Mouse (Mus musculus) heart, postnatal 0 days (tissue): ENCODE results near the gene Pfpl. TPM values are rescaled to one million over a fixed set of nuclear protein-coding genes. Genes with fewer than 3 reads are reported as not detected.

Source experiments
- ATAC-seq: fragments of 200-750 bp; cut with Nextera tagmentation; 2 replicates; pipeline ENCODE4 v1.8.0; 2017; ENCODE audit warnings: low read depth, moderate number of reproducible peaks, moderate library complexity; ENCODE audit not compliant: insufficient read depth
- DNase-seq: peaks from one replicate; pipeline ENCODE4 v3.0.0-alpha.2; 2016; ENCODE audit warnings: low spot score
- H3K27ac ChIP-seq: fragments of 300-500 bp; sonication (generic); 2 replicates; pipeline ENCODE4 v1.5.1; 2014; ENCODE audit warnings: low read depth, mild to moderate bottlenecking
- H3K27me3 ChIP-seq: fragments of 300-500 bp; sonication (generic); 2 replicates; pipeline ENCODE4 v1.6.1; 2014; ENCODE audit warnings: low read length, mixed read lengths; ENCODE audit not compliant: control insufficient read depth, insufficient read depth
- H3K36me3 ChIP-seq: fragments of 300-500 bp; sonication (generic); replicated peaks from 2 replicates; pipeline ENCODE4 v1.6.1; 2014; ENCODE audit warnings: low read length, mixed read lengths; ENCODE audit not compliant: control insufficient read depth, insufficient read depth
- H3K4me1 ChIP-seq: fragments of 300-500 bp; sonication (generic); 2 replicates; pipeline ENCODE4 v1.6.1; 2014; ENCODE audit warnings: antibody characterized with exemption; ENCODE audit not compliant: control insufficient read depth, insufficient read depth
- H3K4me2 ChIP-seq: fragments of 300-500 bp; sonication (generic); 2 replicates; pipeline ENCODE4 v1.6.1; 2014; ENCODE audit warnings: low read depth, mild to moderate bottlenecking, low read length, moderate library complexity
- H3K4me3 ChIP-seq: fragments of 300-500 bp; sonication (generic); 2 replicates; pipeline ENCODE4 v1.5.1; 2014; ENCODE audit warnings: low read depth, low read length
- H3K9ac ChIP-seq: fragments of 300-500 bp; sonication (generic); replicated peaks from 2 replicates; pipeline ENCODE4 v1.6.1; 2014; ENCODE audit warnings: low read depth, low read length, mixed read lengths
- H3K9me3 ChIP-seq: fragments of 300-500 bp; sonication (generic); replicated peaks from 2 replicates; pipeline ENCODE4 v1.6.1; 2016; ENCODE audit warnings: low read length; ENCODE audit not compliant: control insufficient read depth
- CTCF ChIP-seq: IDR thresholded peaks from 2 replicates; pipeline ENCODE4 v1.5.1; 2016; ENCODE audit warnings: antibody characterized with exemption, control low read depth, low read depth
- EP300 ChIP-seq: IDR thresholded peaks from 2 replicates; pipeline ENCODE4 v1.6.1; 2016; ENCODE audit warnings: antibody characterized with exemption, low read depth
- WGBS: fragments of 180-500 bp; shearing (Covaris S2); extraction: QIAGEN DNeasy Blood & Tissue Kit; methylation state at CpG from one replicate; pipeline ENCODE4 v1.1.7; 2014; 5-methylcytosine and 5-hydroxymethylcytosine counted together
- polyA plus RNA-seq: library from polyadenylated mRNA; unstranded; fragments of >200 nt; fragmentation: Nextera tagmentation; extraction: Ambion mirVana; gene quantifications from 2 replicates; pipeline ENCODE4 v1.2.1, GENCODE M21; 2015
- total RNA-seq: library from RNA; depleted of rRNA; stranded (reverse); fragments of >200 nt; gene quantifications from 2 replicates; pipeline ENCODE4 v1.2.3, GENCODE M21; 2014; ENCODE audit warnings: low replicate concordance; rRNA removed

The Pfpl gene
- total and polyA plus RNA-seq, 2 experiments from 2014 or later: not detected

DNA sequence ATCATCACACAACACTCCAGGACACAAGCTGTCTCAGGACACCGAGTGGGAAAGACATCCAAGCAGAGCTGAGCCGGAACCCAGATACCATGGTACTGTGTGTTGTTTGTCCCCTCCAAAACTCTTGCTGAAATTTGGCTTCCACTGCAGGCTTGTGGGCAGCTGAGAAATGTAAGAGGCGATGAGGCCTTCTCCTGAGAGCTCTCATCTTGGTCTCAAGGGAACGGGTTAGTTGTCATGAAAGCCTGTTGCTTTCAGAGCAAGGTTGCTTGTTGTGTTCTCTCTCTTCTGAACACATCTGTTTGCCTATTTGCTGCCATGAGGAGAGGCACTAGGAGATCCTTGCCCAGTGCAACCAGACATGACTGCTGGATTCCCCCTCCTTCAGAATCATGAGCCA, 46.2 kb downstream of the Pfpl start:
- no peak overlapping the region for H3K27ac ChIP-seq
- DNase-seq: no peak
- WGBS: 79% methylated on average over 4 of the region's 4 CpGs
- peaks cover 4% of the 10 kb centered on the region for H3K4me1 ChIP-seq
- no peak overlapping the region for H3K4me2 ChIP-seq
- H3K9me3 ChIP-seq: no peaks in the 10 kb centered on the region
- TF ChIP-seq EP300: no peak
- no peak for TF ChIP-seq CTCF
- no peak for ATAC-seq
- H3K4me3 ChIP-seq: no peak overlapping the region
- no peak overlapping the region for H3K9ac ChIP-seq
- H3K27me3 ChIP-seq: no peaks in the 10 kb centered on the region
- H3K36me3 ChIP-seq: no peaks in the 10 kb centered on the region

DNA sequence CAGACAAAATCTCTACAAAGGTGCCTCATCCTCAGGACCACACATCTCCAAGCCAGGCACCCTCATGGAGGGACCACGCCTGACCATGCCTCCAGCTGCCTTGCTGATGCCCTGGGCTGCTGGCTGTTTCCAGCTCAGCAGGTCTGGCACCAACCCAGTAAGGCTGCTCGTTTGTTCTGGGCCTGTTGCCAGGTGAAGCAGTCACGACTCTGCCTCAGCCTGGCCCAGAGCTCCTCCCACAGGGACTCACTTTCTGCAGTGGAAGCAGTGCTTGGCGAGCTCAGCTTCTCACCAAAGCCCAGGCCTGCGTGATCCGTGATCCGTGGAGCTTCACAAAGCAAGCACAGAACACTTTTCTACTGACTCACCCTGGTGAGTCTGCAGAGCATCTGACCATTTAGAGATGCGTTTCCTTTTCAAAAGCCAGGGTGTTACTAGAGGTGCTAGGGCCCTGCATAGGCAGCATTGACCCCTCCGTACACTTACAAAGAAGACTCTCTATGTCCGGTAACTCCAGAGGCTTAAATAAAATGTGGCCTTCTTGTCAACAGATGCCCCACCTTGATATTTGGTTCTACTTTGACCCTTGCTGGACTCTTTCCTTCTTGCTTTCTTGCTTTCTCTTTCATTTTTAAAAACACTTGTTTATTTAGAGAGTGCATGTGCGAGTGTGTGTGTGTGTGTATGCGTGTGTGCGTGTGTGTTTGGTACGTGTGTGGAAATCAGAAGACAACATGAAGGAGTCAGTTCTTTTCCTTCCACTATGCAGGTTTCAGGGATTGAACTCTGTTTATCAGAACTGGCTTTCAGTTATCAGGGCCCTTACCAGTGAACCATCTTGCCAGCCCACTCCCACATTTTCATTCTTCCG, 47.9 kb downstream of the Pfpl start:
- Histone ChIP-seq H3K36me3 (0 out of 2 replicates have a peak, but pooled peaks cover 4% of the 10 kb centered on the region), H3K9me3 (no peaks in the 10 kb centered on the region), H3K4me3 (no peak overlapping the region), H3K9ac (no peak overlapping the region), H3K27me3 (no peaks in the 10 kb centered on the region), H3K27ac (peak overlapping the region; percentile 60), H3K4me2 (peak overlapping the region; percentile 42), H3K4me1 (peaks cover 4% of the 10 kb centered on the region)
- TF ChIP-seq CTCF (no peak), EP300 (no peak)
- WGBS: 40% methylated on average over 15 of the region's 15 CpGs
- ATAC-seq (peak; percentile 98), DNase-seq (peak; percentile 94)

DNA sequence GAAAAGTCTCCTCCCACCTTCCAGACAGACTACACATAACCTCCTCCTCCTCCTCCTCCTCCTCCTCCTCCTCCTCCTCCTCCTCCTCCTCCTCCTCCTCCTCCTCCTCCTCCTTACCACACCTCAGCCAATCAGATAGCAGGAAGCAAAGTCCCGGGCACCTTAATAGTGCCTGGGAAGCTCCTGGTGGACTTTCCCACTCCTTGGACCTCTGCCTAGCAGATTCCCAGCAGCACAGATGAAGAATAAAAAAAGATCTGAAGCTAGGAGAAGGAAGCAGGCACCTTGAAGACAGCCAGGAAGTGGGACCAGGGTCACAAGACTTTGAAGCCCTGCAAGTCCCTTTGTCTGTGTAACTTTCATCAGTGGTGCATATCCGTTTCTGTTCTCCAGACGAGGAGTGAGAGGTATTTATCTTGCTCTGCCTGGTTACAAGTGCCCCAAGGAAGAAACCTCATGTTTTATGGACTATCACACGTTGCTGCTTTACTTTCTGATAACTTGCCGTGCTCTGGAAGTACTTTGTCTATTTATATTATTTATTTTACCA, 49.1 kb downstream of the Pfpl start:
- DNase-seq (no peak), ATAC-seq (no peak)
- Histone ChIP-seq H3K36me3 (0 out of 2 replicates have a peak, but pooled peaks cover 4% of the 10 kb centered on the region), H3K27ac (no peak overlapping the region), H3K27me3 (no peaks in the 10 kb centered on the region), H3K4me1 (peaks cover 4% of the 10 kb centered on the region), H3K9me3 (no peaks in the 10 kb centered on the region), H3K4me3 (no peak overlapping the region), H3K4me2 (no peak overlapping the region), H3K9ac (no peak overlapping the region)
- WGBS: 14% methylated on average over 5 of the region's 5 CpGs
- TF ChIP-seq CTCF (no peak), EP300 (no peak)

DNA sequence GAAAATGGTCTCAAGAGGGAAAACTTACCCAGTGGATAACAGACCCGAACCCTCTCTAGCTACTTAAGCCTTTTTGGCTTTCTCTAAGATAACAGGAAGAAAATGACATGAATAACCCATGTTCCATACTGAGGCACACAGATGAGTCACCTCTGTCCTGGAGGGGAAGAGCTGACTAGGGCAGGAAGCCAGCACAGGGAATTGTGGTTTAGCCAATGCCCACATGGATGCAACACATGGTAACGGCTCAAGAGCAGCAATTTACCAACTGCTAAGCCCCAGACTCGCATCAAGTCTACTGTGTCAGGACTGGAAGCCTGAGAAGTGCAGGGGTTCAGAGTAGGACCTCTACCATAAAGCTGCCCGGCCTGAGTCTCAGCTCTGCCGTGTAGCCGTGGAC, 50.7 kb downstream of the Pfpl start:
- H3K9ac ChIP-seq: no peak overlapping the region
- DNase-seq: no peak
- WGBS: 73% methylated on average over 6 of the region's 6 CpGs
- peaks cover 4% of the 10 kb centered on the region for H3K4me1 ChIP-seq
- H3K36me3 ChIP-seq: 0 out of 2 replicates have a peak, but pooled peaks cover 4% of the 10 kb centered on the region
- no peak for ATAC-seq
- no peak overlapping the region for H3K4me3 ChIP-seq
- H3K27ac ChIP-seq: no peak overlapping the region
- H3K9me3 ChIP-seq: no peaks in the 10 kb centered on the region
- no peak for TF ChIP-seq EP300
- TF ChIP-seq CTCF: no peak
- H3K4me2 ChIP-seq: no peak overlapping the region
- H3K27me3 ChIP-seq: no peaks in the 10 kb centered on the region

Other genes starting within 250 kb of the Pfpl start
- not detected in 2 replicates for gene Olfr1431, start 227.3 kb upstream of the Pfpl start, total RNA-seq
- not detected in 2 replicates for gene Olfr1431, start 227.3 kb upstream of the Pfpl start, polyA plus RNA-seq
- not detected in 2 replicates for gene Olfr1432, start 195.3 kb upstream of the Pfpl start, total RNA-seq
- not detected in 2 replicates for gene Olfr1432, start 195.3 kb upstream of the Pfpl start, polyA plus RNA-seq
- gene Olfr262, start 186.2 kb upstream of the Pfpl start, total RNA-seq: not detected in 2 replicates
- gene Olfr262, start 186.2 kb upstream of the Pfpl start, polyA plus RNA-seq: not detected in 2 replicates
- not detected in 2 replicates for gene Olfr235, start 166.9 kb upstream of the Pfpl start, total RNA-seq
- not detected in 2 replicates for gene Olfr235, start 166.9 kb upstream of the Pfpl start, polyA plus RNA-seq
- not detected in 2 replicates for gene Olfr1434, start 148.1 kb upstream of the Pfpl start, total RNA-seq
- gene Olfr1434, start 148.1 kb upstream of the Pfpl start, polyA plus RNA-seq: not detected in 2 replicates
- gene Olfr1436, start 128.8 kb upstream of the Pfpl start, total RNA-seq: not detected in 2 replicates
- gene Olfr1436, start 128.8 kb upstream of the Pfpl start, polyA plus RNA-seq: not detected in 2 replicates
- gene Olfr1437, start 102.8 kb upstream of the Pfpl start, total RNA-seq: not detected in 2 replicates
- not detected in 2 replicates for gene Olfr1437, start 102.8 kb upstream of the Pfpl start, polyA plus RNA-seq
- not detected in 2 replicates for gene Olfr1438-ps1, start 92.0 kb upstream of the Pfpl start, total RNA-seq
- not detected in 2 replicates for gene Olfr1438-ps1, start 92.0 kb upstream of the Pfpl start, polyA plus RNA-seq
- gene Olfr1440, start 40.6 kb upstream of the Pfpl start, total RNA-seq: not detected in 2 replicates
- gene Olfr1440, start 40.6 kb upstream of the Pfpl start, polyA plus RNA-seq: not detected in 2 replicates
- gene Olfr1441, start 10.5 kb upstream of the Pfpl start, total RNA-seq: not detected in 2 replicates
- not detected in 2 replicates for gene Olfr1441, start 10.5 kb upstream of the Pfpl start, polyA plus RNA-seq
- gene Mpeg1, start 32.9 kb downstream of the Pfpl start, total RNA-seq: 0.46 and 3.6 TPM in 2 replicates
- gene Mpeg1, start 32.9 kb downstream of the Pfpl start, polyA plus RNA-seq: 0.36 and 0.37 TPM in 2 replicates
- gene Dtx4, start 73.5 kb downstream of the Pfpl start, total RNA-seq: 1.5 and 3.8 TPM in 2 replicates
- 1.2 and 1.3 TPM in 2 replicates for gene Dtx4, start 73.5 kb downstream of the Pfpl start, polyA plus RNA-seq
- gene Fam111a, start 117.8 kb downstream of the Pfpl start, total RNA-seq: 8.4 and 9.3 TPM in 2 replicates
- 6.6 and 8.6 TPM in 2 replicates for gene Fam111a, start 117.8 kb downstream of the Pfpl start, polyA plus RNA-seq
- not detected in 2 replicates for gene Gm4952, start 172.1 kb downstream of the Pfpl start, total RNA-seq
- 0.14 TPM in 1 of 2 replicates, not detected in the other for gene Gm4952, start 172.1 kb downstream of the Pfpl start, polyA plus RNA-seq
- not detected in 2 replicates for gene Glyat, start 205.4 kb downstream of the Pfpl start, total RNA-seq
- not detected in 2 replicates for gene Glyat, start 205.4 kb downstream of the Pfpl start, polyA plus RNA-seq
- gene Olfr1442, start 242.5 kb downstream of the Pfpl start, total RNA-seq: not detected in 2 replicates
- gene Olfr1442, start 242.5 kb downstream of the Pfpl start, polyA plus RNA-seq: not detected in 2 replicates